Mouse (Mus musculus) megakaryocyte, embryonic 14.5 days (primary cell): ENCODE data around the gene Cenpj.

ENCODE experiments used
- FLI1 ChIP-seq: IDR thresholded peaks from 2 replicates; pipeline ENCODE4 v1.6.1; 2012; ENCODE audit warnings: low read length, inconsistent platforms, mixed read lengths
- GATA1 ChIP-seq: IDR thresholded peaks from 3 replicates; pipeline ENCODE4 v1.6.1; 2012; ENCODE audit warnings: mixed read lengths, low read length, inconsistent platforms, borderline replicate concordance

- TF ChIP-seq GATA1 (no peak), FLI1 (no peak)
Measured at GRCm38 (mm10) chr14:56571310-56572093, 3.7 kb downstream of the Cenpj start.
